Mouse (Mus musculus) thymus, adult 2 months (tissue): ENCODE results near the gene Mbnl3. TPM values are rescaled to one million over a fixed set of nuclear protein-coding genes. Genes with fewer than 3 reads are reported as not detected.

Experiments
- DNase-seq: peaks from one replicate; pipeline ENCODE4 v3.0.0; 2021
- H3K27ac ChIP-seq: fragments of 200-500 bp; 2 replicates; pipeline ENCODE4 v1.5.1; 2012; ENCODE audit warnings: low read length, control low read depth; ENCODE audit not compliant: control insufficient read depth, insufficient read depth
- H3K27me3 ChIP-seq: fragments of 200-500 bp; 2 replicates; pipeline ENCODE4 v1.6.1; 2012; ENCODE audit warnings: mild to moderate bottlenecking, low read length, moderate library complexity, mixed read lengths; ENCODE audit not compliant: control insufficient read depth, insufficient read depth
- H3K36me3 ChIP-seq: fragments of 200-500 bp; 2 replicates; pipeline ENCODE4 v1.6.1; 2012; ENCODE audit warnings: mild to moderate bottlenecking, low read length, moderate library complexity; ENCODE audit not compliant: control insufficient read depth, insufficient read depth
- H3K4me1 ChIP-seq: fragments of 200-500 bp; replicated peaks from 2 replicates; pipeline ENCODE4 v1.6.1; 2012; ENCODE audit warnings: low read length; ENCODE audit not compliant: control insufficient read depth, insufficient read depth
- H3K4me3 ChIP-seq: fragments of 200-500 bp; 2 replicates; pipeline ENCODE4 v1.5.1; 2012; ENCODE audit warnings: mild to moderate bottlenecking, low read length, control low read depth, moderate library complexity; ENCODE audit not compliant: control insufficient read depth, insufficient read depth
- CTCF ChIP-seq: fragments of 200-500 bp; IDR thresholded peaks from 2 replicates; pipeline ENCODE4 v1.5.1; 2012; ENCODE audit warnings: mild to moderate bottlenecking, control low read depth, low read length, moderate library complexity, borderline replicate concordance; ENCODE audit not compliant: control insufficient read depth, poor library complexity, insufficient read depth; ENCODE audit errors: extremely low read depth
- POLR2A ChIP-seq: fragments of 200-500 bp; IDR thresholded peaks from 2 replicates; pipeline ENCODE4 v1.6.1; 2012; ENCODE audit warnings: mild to moderate bottlenecking, low read length, control low read depth, moderate library complexity; ENCODE audit not compliant: control insufficient read depth, poor library complexity, insufficient read depth; ENCODE audit errors: extremely low read depth
- WGBS: fragments of 180-500 bp; shearing (Covaris S2); methylation state at CpG from one replicate; pipeline ENCODE4 v1.1.7; 2018; 5-methylcytosine and 5-hydroxymethylcytosine counted together
- polyA plus RNA-seq: library from polyadenylated mRNA; depleted of rRNA; stranded (reverse); fragments of >200 nt; gene quantifications from 2 replicates; pipeline ENCODE4 v1.2.3, GENCODE M21; 2012; rRNA removed

Mbnl3 gene
- 23.4 and 31.7 TPM in 2 replicates for polyA plus RNA-seq

GRCm38 (mm10) chrX:51206432-51206831, at the start of gene Mbnl3:
Gene Mbnl3 (minus strand): TSS chrX:51206532.
- no peak for TF ChIP-seq POLR2A
- no peak for TF ChIP-seq CTCF
- Histone ChIP-seq H3K36me3 (no peaks in the 10 kb centered on the region), H3K27me3 (no peaks in the 10 kb centered on the region), H3K27ac (0 out of 2 replicates have a peak within 1 kb of the TSS, but pooled peaks have one; percentile 8), H3K4me1 (no peaks in the 10 kb centered on the region), H3K4me3 (peak within 1 kb of the TSS; percentile 97)
- DNase-seq, result no peak
- 34% methylated on average over 11 of the region's 11 CpGs for WGBS

- WGBS, result under 1% methylated on average over 74 of the region's 79 CpGs
- TF ChIP-seq CTCF (peak; percentile 69; the same call in 1 of the 2 replicates), POLR2A (no peak)
- H3K4me1 ChIP-seq, result no peaks in the 10 kb centered on the region
- peak overlapping the region; percentile 97 for H3K4me3 ChIP-seq
- no peaks in the 10 kb centered on the region for H3K36me3 ChIP-seq
- no peaks in the 10 kb centered on the region for H3K27me3 ChIP-seq
- DNase-seq, result peak; percentile 69
- H3K27ac ChIP-seq, result 0 out of 2 replicates have a peak overlapping the region, but pooled peaks have one; percentile 8
These were observed 596 bp downstream of the Mbnl3 start for GRCm38 (mm10) chrX:51205548-51206324.

- no peaks in the 10 kb centered on the region for H3K27me3 ChIP-seq
- TF ChIP-seq POLR2A, result peak; percentile 27; the same call in 1 of the 2 replicates
- no peak for TF ChIP-seq CTCF
- H3K4me3 ChIP-seq, result peak overlapping the region; percentile 97
- DNase-seq, result peak; percentile 75
- no peaks in the 10 kb centered on the region for H3K36me3 ChIP-seq
- H3K4me1 ChIP-seq, result no peaks in the 10 kb centered on the region
- peak overlapping the region; percentile 66; the same call in 1 of the 2 replicates for H3K27ac ChIP-seq
- 6% methylated on average over 45 of the region's 67 CpGs for WGBS
These were observed 1.4 kb downstream of the Mbnl3 start for GRCm38 (mm10) chrX:51204626-51205547.

GRCm38 (mm10) chrX:51197012-51197411, 9.3 kb downstream of the Mbnl3 start:
- H3K36me3 ChIP-seq, result no peaks in the 10 kb centered on the region
- H3K4me3 ChIP-seq, result no peak overlapping the region
- H3K27ac ChIP-seq, result no peak overlapping the region
- H3K4me1 ChIP-seq, result no peaks in the 10 kb centered on the region
- H3K27me3 ChIP-seq, result no peaks in the 10 kb centered on the region
- TF ChIP-seq CTCF, result no peak
- TF ChIP-seq POLR2A, result no peak
- no peak for DNase-seq

GRCm38 (mm10) chrX:51171914-51172313, 34.4 kb downstream of the Mbnl3 start:
- H3K27me3 ChIP-seq, result no peaks in the 10 kb centered on the region
- DNase-seq, result no peak
- 54% methylated on average over 2 of the region's 2 CpGs for WGBS
- H3K27ac ChIP-seq, result no peak overlapping the region
- H3K36me3 ChIP-seq, result no peaks in the 10 kb centered on the region
- no peaks in the 10 kb centered on the region for H3K4me1 ChIP-seq
- TF ChIP-seq CTCF, result no peak
- TF ChIP-seq POLR2A, result no peak
- H3K4me3 ChIP-seq, result no peak overlapping the region

GRCm38 (mm10) chrX:51171413-51171812, 34.9 kb downstream of the Mbnl3 start:
- Histone ChIP-seq H3K36me3 (no peaks in the 10 kb centered on the region), H3K4me3 (no peak overlapping the region), H3K27me3 (no peaks in the 10 kb centered on the region), H3K27ac (no peak overlapping the region), H3K4me1 (no peaks in the 10 kb centered on the region)
- TF ChIP-seq CTCF (no peak), POLR2A (no peak)
- DNase-seq, result peak; percentile 3
- WGBS, result 94% methylated on average over 6 of the region's 6 CpGs
